Mouse (Mus musculus): Measurements from ENCODE around the gene Thsd4. TPM values are rescaled to one million over a fixed set of nuclear protein-coding genes. Genes with fewer than 3 reads are reported as not detected.

The Thsd4 gene
- polyA plus RNA-seq, 1 experiment from 2014 or later, result 8.7 TPM

DNA sequence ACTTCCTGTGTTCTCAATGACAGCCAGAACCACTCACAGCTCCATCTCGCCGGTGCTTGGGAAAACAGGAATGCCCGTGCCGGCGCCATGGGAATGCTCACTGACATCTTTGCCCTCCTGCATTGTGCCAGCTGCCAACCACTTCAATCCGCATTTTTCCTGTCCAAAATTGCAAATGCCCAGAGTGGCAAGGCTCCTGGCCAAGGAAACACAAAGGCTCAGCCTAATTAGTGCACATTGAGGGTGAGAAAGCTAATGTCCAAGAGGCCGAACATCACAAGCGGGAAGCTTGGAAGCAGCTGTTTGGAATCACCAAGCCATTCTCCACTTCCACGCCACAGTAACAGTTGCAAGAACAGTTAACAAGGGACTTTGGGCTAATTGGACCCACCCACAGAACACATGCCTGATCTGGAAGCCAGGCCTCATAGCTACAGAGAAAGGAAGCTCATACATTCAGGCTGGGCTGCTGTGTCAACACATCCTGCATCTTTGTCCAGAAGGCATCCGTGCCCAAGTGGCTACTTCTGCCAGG is 210.2 kb downstream of the Thsd4 start:
- H3K4me1 ChIP-seq (replicated peaks), result peaks cover 44% of the 10 kb centered on the region
- ATAC-seq (ENCODE audit: low read depth), result peak; percentile 84
- no peaks in the 10 kb centered on the region for H3K27me3 ChIP-seq
- H3K27ac ChIP-seq (replicated peaks), result peak overlapping the region; percentile 39
- 39% methylated on average over 10 of the region's 10 CpGs for WGBS
- no peak overlapping the region for H3K4me3 ChIP-seq
- no peaks in the 10 kb centered on the region for H3K9me3 ChIP-seq
- no peak overlapping the region for H3K4me2 ChIP-seq
- no peaks in the 10 kb centered on the region for H3K36me3 ChIP-seq
- H3K9ac ChIP-seq, result no peak overlapping the region

DNA sequence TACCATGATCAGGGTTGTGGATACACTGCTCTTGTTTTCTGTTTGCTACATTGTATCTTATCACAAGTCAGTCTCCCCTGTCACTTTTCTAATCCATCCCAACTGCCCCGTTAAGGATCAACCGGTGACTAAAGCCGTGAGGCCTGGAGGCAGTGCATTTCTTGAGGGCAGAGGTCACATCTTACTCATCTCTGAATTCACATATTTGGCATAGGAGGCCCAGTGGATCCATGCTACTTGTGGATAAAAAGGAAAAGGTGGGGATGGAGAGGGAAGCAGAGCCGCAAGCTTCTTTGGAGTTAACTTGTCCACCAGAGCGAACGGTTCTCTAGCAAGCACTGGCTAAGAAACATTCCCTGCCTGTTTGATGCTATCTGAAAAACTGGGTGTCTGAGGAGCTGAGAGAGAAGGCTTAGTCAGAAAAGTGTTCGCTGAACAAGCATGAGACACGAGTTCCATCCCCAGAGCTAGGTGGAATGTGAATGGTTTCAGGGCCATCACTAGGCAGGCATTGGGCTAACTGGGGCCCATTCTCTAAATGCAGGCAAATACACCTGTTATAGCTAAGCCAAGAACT is 211.0 kb downstream of the Thsd4 start:
- no peak for ATAC-seq (ENCODE audit: low read depth)
- Histone ChIP-seq H3K36me3 (no peaks in the 10 kb centered on the region), H3K4me2 (no peak overlapping the region), H3K27ac (replicated peaks) (0 out of 2 replicates have a peak overlapping the region, but pooled peaks have one; percentile 49), H3K4me3 (no peak overlapping the region), H3K27me3 (no peaks in the 10 kb centered on the region), H3K9me3 (no peaks in the 10 kb centered on the region), H3K9ac (no peak overlapping the region), H3K4me1 (replicated peaks) (peaks cover 44% of the 10 kb centered on the region)
- WGBS, result 82% methylated on average over 8 of the region's 8 CpGs

DNA sequence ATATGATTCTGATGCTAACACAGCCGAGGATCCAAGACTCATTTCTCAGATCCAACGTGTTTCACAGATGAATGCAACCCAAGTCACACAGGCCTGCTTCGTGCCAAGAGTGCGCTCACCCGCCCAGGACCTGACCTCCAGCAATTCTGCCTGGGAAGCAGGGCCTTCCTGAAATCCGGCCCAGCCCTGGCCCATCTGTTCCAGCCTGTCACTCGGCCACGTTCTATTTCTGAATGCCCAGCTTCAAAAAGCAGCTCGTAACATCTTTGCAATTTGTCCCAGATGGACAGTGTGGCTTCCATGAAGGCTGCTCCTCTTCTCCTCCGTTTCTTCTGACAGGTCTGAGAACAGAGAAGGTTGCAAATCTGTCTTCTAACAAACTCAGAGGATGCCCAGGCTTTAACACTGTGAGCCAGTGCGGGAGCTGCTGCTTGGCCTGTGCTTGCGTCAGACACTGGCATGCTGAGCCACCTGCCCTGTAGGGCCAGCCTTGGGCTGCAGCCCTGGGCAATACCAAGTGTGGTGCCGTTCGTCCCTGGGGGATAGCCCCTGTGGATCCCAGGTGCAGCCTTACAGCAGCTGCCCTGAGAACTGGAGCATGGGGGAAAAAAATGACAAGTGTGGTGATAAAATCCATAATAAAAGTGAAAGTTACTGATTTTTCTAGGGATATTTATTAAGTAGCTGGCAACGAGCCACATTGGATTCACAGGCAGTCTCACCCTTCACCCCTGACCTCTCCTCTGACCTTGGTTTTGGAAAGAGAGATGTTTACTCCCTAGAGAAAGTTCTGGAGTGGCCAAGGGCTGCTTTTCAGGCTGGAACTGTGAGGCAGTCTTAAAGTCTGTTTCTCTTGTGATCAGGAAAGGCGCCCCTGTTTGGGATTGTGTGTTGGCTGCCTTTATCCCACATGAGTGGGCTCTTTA is 211.8 kb downstream of the Thsd4 start:
- no peak for ATAC-seq (ENCODE audit: low read depth)
- Histone ChIP-seq H3K4me2 (no peak overlapping the region), H3K4me3 (no peak overlapping the region), H3K27ac (replicated peaks) (peak overlapping the region; percentile 49; the same call in 1 of the 2 replicates), H3K36me3 (no peaks in the 10 kb centered on the region), H3K9me3 (no peaks in the 10 kb centered on the region), H3K4me1 (replicated peaks) (peaks cover 44% of the 10 kb centered on the region), H3K27me3 (no peaks in the 10 kb centered on the region; the same call in 1 of the 2 replicates), H3K9ac (peak overlapping the region; percentile 48; the same call in 1 of the 2 replicates)
- 45% methylated on average over 16 of the region's 16 CpGs for WGBS

DNA sequence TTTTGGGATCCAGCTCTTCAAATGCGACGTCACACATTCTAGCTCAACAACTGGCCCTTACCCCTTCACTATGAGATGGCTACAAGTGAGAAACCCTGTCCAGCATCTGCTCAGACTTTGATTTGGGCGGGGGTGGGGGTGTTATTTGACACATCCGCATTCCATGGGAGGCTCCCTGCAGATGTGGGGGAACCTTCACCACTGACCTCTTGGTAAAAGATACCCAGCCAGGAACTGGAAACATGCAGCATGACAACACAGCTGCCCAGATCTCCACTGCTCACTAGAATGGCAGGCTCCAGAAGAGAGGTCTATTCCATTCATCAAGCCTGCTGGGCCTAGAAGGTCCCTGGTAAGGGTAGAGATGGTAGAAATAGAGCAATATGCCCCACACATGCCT is 213.7 kb downstream of the Thsd4 start:
- H3K4me1 ChIP-seq (replicated peaks), result peaks cover 35% of the 10 kb centered on the region
- no peak overlapping the region for H3K4me2 ChIP-seq
- no peaks in the 10 kb centered on the region for H3K36me3 ChIP-seq
- WGBS, result 77% methylated on average over 4 of the region's 4 CpGs
- H3K9me3 ChIP-seq, result no peaks in the 10 kb centered on the region
- ATAC-seq (ENCODE audit: low read depth), result no peak
- no peak overlapping the region for H3K4me3 ChIP-seq
- H3K27ac ChIP-seq (replicated peaks), result no peak overlapping the region
- H3K27me3 ChIP-seq, result no peaks in the 10 kb centered on the region; the same call in 1 of the 2 replicates
- H3K9ac ChIP-seq, result no peak overlapping the region

DNA sequence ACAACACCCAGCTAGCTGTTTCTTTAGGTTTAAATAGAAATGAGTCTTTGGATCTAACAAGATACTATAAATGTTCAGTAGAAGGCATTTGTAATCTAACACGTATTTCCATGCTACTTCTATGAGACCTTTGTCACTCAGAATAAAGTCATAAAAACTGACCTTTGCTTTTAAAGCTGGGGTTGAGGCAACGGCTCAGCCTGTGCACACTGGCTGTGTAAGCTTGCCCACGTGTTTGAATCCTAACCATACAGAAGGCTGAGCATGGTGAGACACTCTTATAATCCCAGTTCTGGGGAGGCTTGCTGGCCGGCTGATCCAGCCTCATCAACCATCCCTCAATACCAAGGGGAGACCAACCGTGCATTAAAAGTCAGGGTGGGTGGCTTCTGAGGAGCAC is 214.4 kb downstream of the Thsd4 start:
- ATAC-seq (ENCODE audit: low read depth), result no peak
- H3K27me3 ChIP-seq, result no peaks in the 10 kb centered on the region; the same call in 1 of the 2 replicates
- 86% methylated on average over 5 of the region's 5 CpGs for WGBS
- H3K4me1 ChIP-seq (replicated peaks), result peaks cover 28% of the 10 kb centered on the region
- no peak overlapping the region for H3K4me2 ChIP-seq
- no peak overlapping the region for H3K9ac ChIP-seq
- H3K4me3 ChIP-seq, result no peak overlapping the region
- no peak overlapping the region for H3K27ac ChIP-seq (replicated peaks)
- no peaks in the 10 kb centered on the region for H3K36me3 ChIP-seq
- H3K9me3 ChIP-seq, result no peaks in the 10 kb centered on the region

DNA sequence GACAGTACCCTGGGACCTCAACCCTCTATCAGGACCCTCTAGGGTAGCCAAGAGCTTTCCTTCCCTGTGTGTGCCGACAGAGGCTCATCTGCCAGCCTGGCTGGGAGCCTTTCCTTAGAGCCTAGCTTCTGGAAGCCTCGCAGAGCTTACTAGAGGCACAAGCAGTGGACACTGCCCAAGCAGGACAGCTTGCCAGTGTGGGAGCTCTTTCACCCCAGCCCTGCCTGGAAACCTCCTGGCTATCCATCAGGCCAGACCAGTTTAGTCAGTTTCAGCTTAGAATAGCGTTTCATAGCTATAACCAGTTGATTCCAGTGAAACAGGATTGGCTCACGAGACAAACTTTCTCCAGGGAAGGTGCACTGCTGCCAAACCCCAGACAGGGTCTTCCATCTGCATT is 215.6 kb downstream of the Thsd4 start:
- no peak overlapping the region for H3K4me2 ChIP-seq
- no peak for ATAC-seq (ENCODE audit: low read depth)
- WGBS, result 92% methylated on average over 4 of the region's 4 CpGs
- H3K9ac ChIP-seq, result no peak overlapping the region
- H3K36me3 ChIP-seq, result no peaks in the 10 kb centered on the region
- no peaks in the 10 kb centered on the region; the same call in 1 of the 2 replicates for H3K9me3 ChIP-seq
- H3K27me3 ChIP-seq, result no peaks in the 10 kb centered on the region; the same call in 1 of the 2 replicates
- H3K4me3 ChIP-seq, result no peak overlapping the region
- H3K4me1 ChIP-seq (replicated peaks), result peaks cover 18% of the 10 kb centered on the region
- no peak overlapping the region for H3K27ac ChIP-seq (replicated peaks)

DNA sequence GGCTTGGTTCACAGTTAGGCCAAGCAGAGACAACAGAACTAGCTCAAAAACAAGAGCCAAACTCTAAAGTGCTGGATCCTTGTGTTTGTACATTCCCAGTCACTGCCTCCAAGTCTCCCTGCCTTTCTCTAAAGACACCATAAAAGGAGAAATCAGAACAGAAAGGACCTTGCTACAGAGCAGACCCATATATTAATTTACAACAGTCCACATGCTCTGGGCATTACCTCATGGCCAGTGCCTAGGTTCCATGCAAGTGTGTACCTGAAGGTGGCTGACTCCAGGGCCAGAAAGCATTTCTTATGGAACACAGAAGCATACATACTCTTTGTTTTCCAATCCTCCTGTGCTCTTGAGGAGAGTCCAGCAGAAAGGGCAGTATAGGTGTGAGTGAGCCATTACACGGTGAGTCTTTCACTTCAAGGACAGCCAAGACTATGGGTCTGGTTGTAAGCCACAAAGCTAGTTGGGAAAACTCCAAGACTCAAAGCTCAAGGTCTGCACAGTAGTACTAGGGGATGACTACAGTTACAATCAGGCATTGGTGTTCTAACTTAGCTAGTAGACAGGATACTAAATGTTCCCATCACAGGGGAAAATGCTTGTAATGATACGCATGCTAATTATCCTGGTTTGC is 216.5 kb downstream of the Thsd4 start:
- 96% methylated on average over 2 of the region's 2 CpGs for WGBS
- H3K27ac ChIP-seq (replicated peaks), result no peak overlapping the region
- no peaks in the 10 kb centered on the region; the same call in 1 of the 2 replicates for H3K27me3 ChIP-seq
- H3K4me2 ChIP-seq, result no peak overlapping the region
- H3K9ac ChIP-seq, result no peak overlapping the region
- no peaks in the 10 kb centered on the region for H3K36me3 ChIP-seq
- H3K4me3 ChIP-seq, result no peak overlapping the region
- H3K9me3 ChIP-seq, result peaks cover 8% of the 10 kb centered on the region; the same call in 1 of the 2 replicates
- peaks cover 10% of the 10 kb centered on the region for H3K4me1 ChIP-seq (replicated peaks)
- no peak for ATAC-seq (ENCODE audit: low read depth)

DNA sequence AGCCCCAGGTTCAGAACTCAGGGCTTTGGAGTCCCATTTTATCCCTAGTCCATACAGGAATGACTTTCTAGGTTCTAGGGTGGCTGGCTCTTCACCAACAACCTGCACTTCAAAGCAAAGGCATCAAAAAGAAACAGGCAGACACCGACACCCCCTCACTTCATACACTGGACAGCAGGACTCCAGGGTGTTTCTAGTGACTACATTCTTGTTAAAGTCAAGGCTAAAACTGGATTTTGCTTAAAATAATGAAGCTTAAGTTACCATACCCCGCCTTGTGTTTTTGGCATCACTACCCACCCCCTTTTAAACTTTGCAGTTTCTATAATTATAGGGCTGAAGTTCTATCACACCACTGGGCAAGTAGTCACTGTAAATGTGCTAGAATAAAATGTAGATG is 225.6 kb downstream of the Thsd4 start:
- H3K27ac ChIP-seq (replicated peaks), result no peak overlapping the region
- H3K4me1 ChIP-seq (replicated peaks), result peaks cover 4% of the 10 kb centered on the region
- H3K4me3 ChIP-seq, result no peak overlapping the region
- H3K36me3 ChIP-seq, result no peaks in the 10 kb centered on the region
- H3K9ac ChIP-seq, result no peak overlapping the region
- H3K27me3 ChIP-seq, result no peaks in the 10 kb centered on the region
- peaks cover 11% of the 10 kb centered on the region; the same call in 1 of the 2 replicates for H3K9me3 ChIP-seq
- no peak for ATAC-seq (ENCODE audit: low read depth)
- WGBS, result 81% methylated on average over 2 of the region's 2 CpGs
- no peak overlapping the region for H3K4me2 ChIP-seq

DNA sequence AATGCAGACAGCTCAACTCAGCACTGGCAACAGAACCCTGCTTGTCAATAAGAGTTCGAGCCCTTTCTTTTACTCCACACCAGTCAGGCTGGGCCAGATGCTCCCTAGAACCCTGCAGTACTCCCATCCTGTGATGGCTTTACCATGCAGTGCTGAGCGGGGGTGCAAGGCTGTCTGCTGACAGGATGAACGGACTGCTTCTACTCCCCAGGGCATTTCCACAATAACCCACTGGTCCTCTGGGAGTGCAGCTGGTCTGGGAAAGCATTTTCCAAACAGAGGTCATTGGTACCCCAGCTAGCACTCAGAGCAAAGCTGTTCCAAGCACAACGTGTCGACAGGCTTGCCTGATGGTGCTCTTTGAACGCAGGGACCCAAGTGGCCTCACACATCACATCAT is 226.6 kb downstream of the Thsd4 start:
- Histone ChIP-seq H3K27me3 (no peaks in the 10 kb centered on the region), H3K9ac (no peak overlapping the region), H3K4me3 (no peak overlapping the region), H3K9me3 (0 out of 2 replicates have a peak, but pooled peaks cover 4% of the 10 kb centered on the region), H3K27ac (replicated peaks) (no peak overlapping the region), H3K4me2 (no peak overlapping the region), H3K4me1 (replicated peaks) (peaks cover 4% of the 10 kb centered on the region), H3K36me3 (no peaks in the 10 kb centered on the region)
- 47% methylated on average over 6 of the region's 6 CpGs for WGBS
- no peak for ATAC-seq (ENCODE audit: low read depth)

DNA sequence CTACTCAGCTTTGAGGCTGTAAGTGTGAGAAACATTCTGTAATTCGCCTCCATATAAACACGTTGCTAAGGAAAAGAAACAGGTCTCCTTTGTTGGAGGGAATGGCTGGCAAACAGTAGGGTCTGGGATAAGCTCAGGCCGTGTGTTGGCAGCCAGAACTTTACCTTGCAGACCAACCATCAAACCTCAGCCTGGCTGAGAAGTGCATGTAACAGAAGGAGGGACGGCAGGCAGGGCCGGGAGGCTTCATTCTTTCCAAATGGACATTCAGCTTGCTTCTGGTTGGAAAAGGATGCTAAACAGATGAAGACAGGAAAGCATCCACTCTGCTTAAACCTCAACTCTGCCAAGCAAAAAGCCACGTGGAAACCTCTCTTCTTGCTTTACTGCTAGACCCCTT is 228.7 kb downstream of the Thsd4 start:
- Histone ChIP-seq H3K9me3 (no peaks in the 10 kb centered on the region), H3K4me3 (no peak overlapping the region), H3K4me2 (no peak overlapping the region), H3K4me1 (replicated peaks) (peaks cover 4% of the 10 kb centered on the region), H3K27me3 (no peaks in the 10 kb centered on the region), H3K36me3 (no peaks in the 10 kb centered on the region), H3K9ac (no peak overlapping the region), H3K27ac (replicated peaks) (no peak overlapping the region)
- ATAC-seq (ENCODE audit: low read depth), result no peak
- 79% methylated on average over 6 of the region's 6 CpGs for WGBS

DNA sequence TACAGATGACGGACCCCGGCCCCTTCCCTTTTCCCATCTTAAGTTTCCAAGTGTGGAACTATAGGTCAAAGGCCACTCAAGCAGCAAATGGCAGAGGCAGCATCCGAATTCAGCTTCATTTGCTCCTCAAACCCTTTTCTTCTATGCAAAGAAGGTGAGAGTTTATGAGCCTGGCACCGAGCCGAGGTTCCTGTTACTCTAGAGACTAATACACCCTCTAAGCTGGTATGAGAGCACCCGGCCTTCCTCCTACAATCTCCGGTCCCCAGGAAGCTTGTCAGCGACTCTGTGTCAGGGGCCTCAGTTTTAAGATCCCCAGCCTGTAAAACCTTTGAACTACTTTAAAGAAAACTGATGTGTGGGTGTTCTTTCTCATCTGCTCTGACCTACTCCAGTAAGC is 231.1 kb downstream of the Thsd4 start:
- Histone ChIP-seq H3K9me3 (no peaks in the 10 kb centered on the region), H3K36me3 (no peaks in the 10 kb centered on the region), H3K4me1 (replicated peaks) (peaks cover 5% of the 10 kb centered on the region), H3K27ac (replicated peaks) (no peak overlapping the region), H3K9ac (no peak overlapping the region), H3K27me3 (no peaks in the 10 kb centered on the region), H3K4me2 (no peak overlapping the region), H3K4me3 (no peak overlapping the region)
- no peak for ATAC-seq (ENCODE audit: low read depth)
- 67% methylated on average over 8 of the region's 8 CpGs for WGBS

DNA sequence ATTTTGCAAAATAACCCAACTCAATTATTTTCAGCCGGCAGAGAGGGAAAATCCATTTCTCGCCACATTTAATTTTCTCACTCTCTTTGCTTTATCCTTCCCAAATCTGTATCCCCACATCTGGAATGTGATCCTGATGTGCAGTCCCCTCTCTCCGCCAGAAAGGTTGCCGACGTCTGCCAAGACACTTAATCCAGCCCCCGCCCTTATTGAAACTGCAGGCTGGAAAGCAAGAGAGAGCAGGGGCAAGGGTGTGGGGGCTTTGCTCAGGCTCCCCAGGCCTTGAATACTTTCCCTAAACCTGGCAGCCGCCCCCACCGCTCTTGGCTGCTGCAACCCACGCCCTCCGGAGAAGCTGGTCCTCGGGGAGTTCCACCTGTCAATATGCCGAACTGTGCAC is 233.1 kb downstream of the Thsd4 start:
- no peaks in the 10 kb centered on the region for H3K9me3 ChIP-seq
- H3K27me3 ChIP-seq, result no peaks in the 10 kb centered on the region
- no peak overlapping the region for H3K4me2 ChIP-seq
- no peak for ATAC-seq (ENCODE audit: low read depth)
- no peaks in the 10 kb centered on the region for H3K36me3 ChIP-seq
- no peak overlapping the region for H3K9ac ChIP-seq
- WGBS, result 82% methylated on average over 12 of the region's 12 CpGs
- H3K4me3 ChIP-seq, result no peak overlapping the region
- H3K4me1 ChIP-seq (replicated peaks), result peaks cover 15% of the 10 kb centered on the region
- H3K27ac ChIP-seq (replicated peaks), result no peak overlapping the region
